Mouse (Mus musculus): ENCODE data around the gene Gm17334.

- TF ChIP-seq CTCF (IDR thresholded peaks at IDR 0.05; ENCODE audit: extremely low read depth, insufficient read depth, insufficient read length, insufficient replicate concordance) (peak; percentile 90; the same call in 1 of the 2 replicates), POLR2A (IDR thresholded peaks at IDR 0.05; ENCODE audit: low read depth, low read length) (no peak)
Observed at GRCm38 (mm10) chr11:53735682-53736245, 37.2 kb downstream of the Gm17334 start.
